Mouse (Mus musculus) megakaryocyte-erythroid progenitor cell, adult 5 weeks (primary cell): ENCODE measurements around the gene Tnfsf18. TPM values are rescaled to one million over a fixed set of nuclear protein-coding genes. Genes with fewer than 3 reads are reported as not detected.

Experiments
- polyA plus RNA-seq: library from polyadenylated mRNA; stranded (reverse); fragments of >175 nt; gene quantifications from 2 replicates; pipeline ENCODE4 v1.2.3, GENCODE M21; 2012

Tnfsf18 gene
- polyA plus RNA-seq: not detected in 2 replicates

DNA sequence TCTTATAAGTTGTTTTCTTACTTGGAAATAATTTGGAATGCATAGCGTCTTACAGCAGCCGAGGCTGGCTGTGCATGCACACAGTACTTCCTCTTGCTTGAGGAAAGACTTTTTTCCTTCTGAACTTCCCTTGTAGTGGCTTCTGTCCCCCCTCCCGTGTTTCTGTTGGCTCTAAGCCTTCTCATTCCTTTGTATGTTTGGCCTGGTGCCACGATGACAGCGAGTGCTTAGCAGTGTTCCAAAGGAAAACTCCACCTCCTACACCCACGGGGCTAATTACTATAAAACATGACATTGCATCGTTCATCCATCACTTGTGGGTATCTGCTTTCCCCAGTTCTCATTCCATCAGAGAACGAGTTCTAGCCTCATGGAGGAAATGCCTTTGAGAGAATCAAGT lies at the start of gene Tnfsf18:
Gene Tnfsf18, plus strand, starts transcription at position 313 of the 400 bp plus-strand sequence.

Other genes starting within 250 kb of the Tnfsf18 start
- gene Prdx6, start 243.4 kb upstream of the Tnfsf18 start, polyA plus RNA-seq: 29.8 and 39.8 TPM in 2 replicates
- 0.03 TPM in 1 of 2 replicates, not detected in the other for gene Tnfsf4, start 99.2 kb upstream of the Tnfsf18 start, polyA plus RNA-seq